Mouse (Mus musculus): ENCODE results near the gene Pde4d.

DNA sequence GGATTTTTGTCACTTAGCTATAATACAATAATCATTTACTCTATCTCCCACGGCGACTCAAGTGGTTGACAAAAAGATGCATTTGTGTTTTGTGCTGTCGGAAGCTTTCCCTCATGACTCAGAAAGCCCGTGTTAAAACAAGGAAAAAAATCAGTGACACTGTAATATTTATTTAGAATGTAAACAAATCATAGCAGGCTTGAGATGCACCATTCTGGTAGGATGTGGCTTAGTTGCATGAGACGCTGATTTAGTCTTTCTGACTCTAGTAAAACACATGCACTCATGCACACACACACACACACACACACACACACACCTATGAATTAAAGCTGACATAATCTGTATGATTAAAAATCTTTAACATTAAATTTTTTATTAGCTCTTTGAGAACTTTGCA, 924.7 kb downstream of the Pde4d start:
- TF ChIP-seq POLR2A (IDR thresholded peaks at IDR 0.05; ENCODE audit: borderline replicate concordance, insufficient read depth, low read length) (no peak), CTCF (IDR thresholded peaks at IDR 0.05; ENCODE audit: borderline replicate concordance, insufficient read depth, low read depth, low read length) (no peak)
